Mouse (Mus musculus) lung, postnatal 0 days (tissue): ENCODE measurements at regions not wholly inside any gene's neighbourhood (a gene's known extent, or its start where the extent isn't known, plus 50 kb on each side); places are given as distances from the start of the nearest gene placed in this dataset.
"Not testable (repeated sequence)": the region's sequence is repeated elsewhere in the genome, so short reads cannot be mapped to it uniquely, and the experiment has no call there.

Source experiments
- ATAC-seq: fragments of 200-750 bp; cut with Nextera tagmentation; 2 replicates; pipeline ENCODE4 v1.8.0; 2017; ENCODE audit warnings: moderate library complexity
- DNase-seq: peaks from one replicate; pipeline ENCODE4 v3.0.0-alpha.2; 2016; ENCODE audit warnings: low spot score
- H3K27ac ChIP-seq: fragments of 300-500 bp; sonication (generic); 2 replicates; pipeline ENCODE4 v1.5.1; 2014; ENCODE audit warnings: antibody characterized with exemption, mild to moderate bottlenecking, low read length, mixed read lengths
- H3K27me3 ChIP-seq: fragments of 300-500 bp; sonication (generic); replicated peaks from 2 replicates; pipeline ENCODE4 v1.6.1; 2014; ENCODE audit warnings: low read length, mixed read lengths; ENCODE audit not compliant: insufficient read depth
- H3K36me3 ChIP-seq: fragments of 300-500 bp; sonication (generic); 2 replicates; pipeline ENCODE4 v1.6.1; 2014; ENCODE audit warnings: low read length, mixed read lengths; ENCODE audit not compliant: insufficient read depth
- H3K4me1 ChIP-seq: fragments of 300-500 bp; sonication (generic); 2 replicates; pipeline ENCODE4 v1.6.1; 2014; ENCODE audit warnings: antibody characterized with exemption, low read depth, low read length, mixed read lengths; ENCODE audit not compliant: insufficient read depth
- H3K4me2 ChIP-seq: fragments of 300-500 bp; sonication (generic); replicated peaks from 2 replicates; pipeline ENCODE4 v1.6.1; 2014; ENCODE audit warnings: low read depth, mild to moderate bottlenecking, low read length, moderate library complexity, mixed read lengths
- H3K4me3 ChIP-seq: fragments of 300-500 bp; sonication (generic); 2 replicates; pipeline ENCODE4 v1.5.1; 2014; ENCODE audit warnings: low read depth, low read length
- H3K9ac ChIP-seq: fragments of 300-500 bp; sonication (generic); replicated peaks from 2 replicates; pipeline ENCODE4 v1.6.1; 2014; ENCODE audit warnings: low read depth, mild to moderate bottlenecking
- H3K9me3 ChIP-seq: fragments of 300-500 bp; sonication (generic); 2 replicates; pipeline ENCODE4 v1.6.1; 2016; ENCODE audit warnings: low read length, mixed read lengths
- CTCF ChIP-seq: IDR thresholded peaks from 2 replicates; pipeline ENCODE4 v1.5.1; 2016; ENCODE audit warnings: antibody characterized with exemption, mild to moderate bottlenecking
- EP300 ChIP-seq: IDR thresholded peaks from 2 replicates; pipeline ENCODE4 v1.6.1; 2016; ENCODE audit warnings: antibody characterized with exemption, mild to moderate bottlenecking, control low read depth
- WGBS: fragments of 180-500 bp; shearing (Covaris S2); extraction: QIAGEN DNeasy Blood & Tissue Kit; methylation state at CpG from one replicate; pipeline ENCODE4 v1.1.7; 2014; 5-methylcytosine and 5-hydroxymethylcytosine counted together

- Histone ChIP-seq H3K4me2 (no peak overlapping the region), H3K9me3 (no peaks in the 10 kb centered on the region), H3K27me3 (no peaks in the 10 kb centered on the region), H3K27ac (no peak overlapping the region), H3K4me1 (no peaks in the 10 kb centered on the region), H3K9ac (no peak overlapping the region), H3K36me3 (no peaks in the 10 kb centered on the region), H3K4me3 (no peak overlapping the region)
- ATAC-seq (peak; percentile 75), DNase-seq (peak; percentile 44)
- TF ChIP-seq CTCF (no peak), EP300 (peak; percentile 66; the same call in 1 of the 2 replicates)
- 23% methylated on average over 3 of the region's 3 CpGs for WGBS
Observed at GRCm38 (mm10) chr14:45810630-45811029, 152.7 kb upstream of the Ddhd1 start.

DNA sequence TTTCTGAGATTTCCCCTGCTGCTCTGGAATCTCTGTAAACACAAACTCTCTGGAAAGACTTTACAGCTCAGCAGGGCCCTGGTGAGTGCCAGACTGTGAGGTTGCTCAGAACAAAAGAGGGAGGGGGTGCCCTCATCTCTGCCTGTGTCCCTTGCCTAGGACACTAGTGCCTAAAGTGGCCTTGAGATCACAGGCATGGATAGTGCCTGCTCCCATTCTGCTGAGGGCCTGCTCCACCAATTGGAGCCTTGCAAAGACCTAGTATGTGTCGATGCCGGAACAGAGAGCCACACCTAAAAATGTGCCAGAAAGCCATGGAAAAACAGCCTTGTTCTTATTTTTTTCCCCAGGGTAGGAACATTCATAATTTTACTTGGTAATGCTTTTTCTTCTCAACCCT is 157.7 kb upstream of the Ddhd1 start:
- Histone ChIP-seq H3K36me3 (no peaks in the 10 kb centered on the region), H3K27me3 (no peaks in the 10 kb centered on the region), H3K27ac (no peak overlapping the region), H3K9me3 (no peaks in the 10 kb centered on the region), H3K4me1 (no peaks in the 10 kb centered on the region), H3K4me2 (no peak overlapping the region), H3K4me3 (no peak overlapping the region), H3K9ac (no peak overlapping the region)
- DNase-seq (peak; percentile 17), ATAC-seq (peak; percentile 71)
- WGBS = 65% methylated on average over 2 of the region's 2 CpGs
- TF ChIP-seq CTCF (no peak), EP300 (no peak)

DNA sequence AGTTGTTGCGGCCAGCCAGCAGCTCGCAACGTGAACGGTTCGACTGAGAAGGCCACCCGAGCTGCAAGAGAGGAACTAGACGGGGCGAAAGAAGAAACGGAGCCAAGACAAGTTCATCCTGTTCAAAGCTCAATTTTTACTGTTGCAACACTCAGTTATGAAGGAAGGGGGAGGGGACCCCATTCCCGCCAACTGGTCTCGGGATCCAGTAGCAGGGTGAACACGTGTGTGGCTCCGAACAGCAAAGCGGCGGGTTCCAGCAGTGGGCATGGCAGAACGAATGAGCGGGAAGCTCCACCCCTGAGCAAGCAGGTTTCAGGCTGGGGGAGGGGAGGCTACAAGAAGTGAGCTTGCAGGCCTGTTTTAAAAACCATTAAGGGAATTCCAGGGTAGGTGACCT is 158.7 kb upstream of the Ddhd1 start:
- not testable (repeated sequence) for H3K27ac ChIP-seq, DNase-seq, H3K9me3 ChIP-seq, ATAC-seq, H3K9ac ChIP-seq, H3K4me2 ChIP-seq, H3K27me3 ChIP-seq, H3K4me3 ChIP-seq, H3K4me1 ChIP-seq, H3K36me3 ChIP-seq
- 79% methylated on average over 17 of the region's 17 CpGs for WGBS

- Histone ChIP-seq H3K4me2 (no peak overlapping the region), H3K27me3 (no peaks in the 10 kb centered on the region), H3K27ac (no peak overlapping the region), H3K4me1 (no peaks in the 10 kb centered on the region), H3K36me3 (no peaks in the 10 kb centered on the region), H3K4me3 (no peak overlapping the region), H3K9me3 (no peaks in the 10 kb centered on the region), H3K9ac (no peak overlapping the region)
- no peak for TF ChIP-seq EP300
- TF ChIP-seq CTCF = no peak
- DNase-seq (no peak), ATAC-seq (no peak)
- 84% methylated on average over 3 of the region's 3 CpGs for WGBS
Observed at GRCm38 (mm10) chr14:45817756-45818155, 159.8 kb upstream of the Ddhd1 start.

- no peak overlapping the region for H3K27ac ChIP-seq
- no peaks in the 10 kb centered on the region for H3K27me3 ChIP-seq
- no peak overlapping the region for H3K4me3 ChIP-seq
- DNase-seq (no peak), ATAC-seq (no peak)
- H3K4me2 ChIP-seq = no peak overlapping the region
- H3K36me3 ChIP-seq = no peaks in the 10 kb centered on the region
- no peaks in the 10 kb centered on the region for H3K4me1 ChIP-seq
- WGBS = 69% methylated on average over 2 of the region's 2 CpGs
- TF ChIP-seq CTCF (peak; percentile 47), EP300 (no peak)
- H3K9me3 ChIP-seq = no peaks in the 10 kb centered on the region
- H3K9ac ChIP-seq = no peak overlapping the region
Observed at GRCm38 (mm10) chr14:45824601-45825000, 166.7 kb upstream of the Ddhd1 start.

DNA sequence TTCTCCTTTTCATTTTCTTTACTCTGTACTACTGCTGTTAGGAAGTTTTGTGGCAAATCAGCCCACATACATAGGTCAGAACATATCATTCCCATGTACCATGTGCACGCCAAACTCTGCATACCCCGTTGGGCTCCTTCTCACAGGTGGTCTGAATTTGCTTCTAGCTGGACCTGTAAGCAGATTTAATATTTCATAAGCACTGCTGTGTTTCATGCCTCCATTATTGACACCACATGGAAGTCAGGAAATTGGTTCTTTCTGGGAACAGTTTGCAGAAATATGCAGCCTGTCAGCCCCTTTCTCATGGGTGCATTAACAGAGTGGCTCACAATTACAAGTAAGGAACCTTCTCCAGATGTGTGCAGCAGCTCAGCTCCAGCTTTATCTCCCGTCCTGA is 168.1 kb upstream of the Ddhd1 start:
- 69% methylated on average over 3 of the region's 3 CpGs for WGBS
- H3K9ac ChIP-seq = no peak overlapping the region
- H3K36me3 ChIP-seq = no peaks in the 10 kb centered on the region
- no peak overlapping the region for H3K4me3 ChIP-seq
- H3K27ac ChIP-seq = no peak overlapping the region
- no peak for DNase-seq
- no peak for ATAC-seq
- H3K27me3 ChIP-seq = no peaks in the 10 kb centered on the region
- H3K9me3 ChIP-seq = no peaks in the 10 kb centered on the region
- no peak overlapping the region for H3K4me2 ChIP-seq
- no peaks in the 10 kb centered on the region for H3K4me1 ChIP-seq
- TF ChIP-seq EP300 (no peak), CTCF (no peak)

GRCm38 (mm10) chr14:45827096-45827495 is 169.2 kb upstream of the Ddhd1 start:
- Histone ChIP-seq H3K4me1 (no peaks in the 10 kb centered on the region), H3K9me3 (no peaks in the 10 kb centered on the region), H3K36me3 (no peaks in the 10 kb centered on the region), H3K4me2 (no peak overlapping the region), H3K27ac (no peak overlapping the region), H3K4me3 (no peak overlapping the region), H3K9ac (no peak overlapping the region), H3K27me3 (no peaks in the 10 kb centered on the region)
- DNase-seq = no peak
- ATAC-seq = no peak
- whole genome bisulfite sequencing = 43% methylated on average over 1 of the region's 1 CpGs
- TF ChIP-seq CTCF (no peak), EP300 (no peak)
